Mouse (Mus musculus): ENCODE measurements at regions not wholly inside any gene's neighbourhood (a gene's known extent, or its start where the extent isn't known, plus 50 kb on each side); places are given as distances from the start of the nearest gene placed in this dataset.

GRCm38 (mm10) chr13:44651259-44652238 lies 77.7 kb upstream of the Jarid2 start:
- TF ChIP-seq GATA1 (IDR thresholded peaks at IDR 0.05; ENCODE audit: low read length) (no peak), TAL1 (IDR thresholded peaks at IDR 0.05; ENCODE audit: low read length) (no peak)

All from erythroblast, embryonic 14.5 days (primary cell).